Mouse (Mus musculus): ENCODE data around the gene Lgals2.

DNA sequence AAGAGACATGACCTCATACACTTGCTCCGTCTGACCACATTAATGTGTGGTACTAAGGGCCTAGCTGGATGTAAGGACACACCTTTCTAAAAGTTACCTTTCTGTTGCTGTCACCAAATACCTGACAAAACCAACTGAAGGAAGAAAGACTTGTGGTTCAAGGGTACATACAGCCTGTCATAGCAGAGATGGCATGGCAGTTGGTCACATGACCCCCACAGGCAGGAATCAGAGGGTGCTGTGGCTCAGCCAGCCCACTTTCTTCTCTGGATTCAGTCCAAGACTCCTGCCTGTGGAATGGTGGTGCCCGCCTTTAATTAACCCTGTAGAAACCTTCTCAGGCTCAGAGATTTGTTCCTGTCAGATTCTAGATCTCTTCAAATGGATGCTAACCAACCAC lies 7.8 kb upstream of the Lgals2 start:
- TF ChIP-seq CTCF (IDR thresholded peaks at IDR 0.05; ENCODE audit: low read depth) (no peak), EP300 (optimal IDR thresholded peaks at IDR 0.05) (no peak)
